Mouse (Mus musculus) lung, embryonic 14.5 days (tissue): ENCODE results near the gene Xrcc4. TPM values are rescaled to one million over a fixed set of nuclear protein-coding genes. Genes with fewer than 3 reads are reported as not detected.

ENCODE experiments used
- ATAC-seq: fragments of 200-750 bp; cut with Nextera tagmentation; 2 replicates; pipeline ENCODE4 v1.8.0; 2017; ENCODE audit warnings: mild to moderate bottlenecking, moderate TSS enrichment, moderate library complexity; ENCODE audit not compliant: insufficient read depth
- DNase-seq: peaks from one replicate; pipeline ENCODE4 v3.0.0-alpha.2; 2015
- H3K27ac ChIP-seq: fragments of 300-500 bp; sonication (generic); 2 replicates; pipeline ENCODE4 v1.5.1; 2014; ENCODE audit warnings: low read depth, mild to moderate bottlenecking, moderate library complexity
- H3K27me3 ChIP-seq: fragments of 300-500 bp; sonication (generic); 2 replicates; pipeline ENCODE4 v1.6.1; 2014; ENCODE audit warnings: low read length, control low read depth; ENCODE audit not compliant: insufficient read depth
- H3K36me3 ChIP-seq: fragments of 300-500 bp; sonication (generic); 2 replicates; pipeline ENCODE4 v1.6.1; 2014; ENCODE audit warnings: control low read depth; ENCODE audit not compliant: insufficient read depth
- H3K4me1 ChIP-seq: fragments of 300-500 bp; sonication (generic); 2 replicates; pipeline ENCODE4 v1.6.1; 2014; ENCODE audit warnings: antibody characterized with exemption, control low read depth; ENCODE audit not compliant: insufficient read depth
- H3K4me2 ChIP-seq: fragments of 300-500 bp; sonication (generic); 2 replicates; pipeline ENCODE4 v1.6.1; 2014; ENCODE audit warnings: mild to moderate bottlenecking
- H3K4me3 ChIP-seq: fragments of 300-500 bp; sonication (generic); 2 replicates; pipeline ENCODE4 v1.5.1; 2014; ENCODE audit warnings: low read depth, low read length
- H3K9ac ChIP-seq: fragments of 300-500 bp; sonication (generic); 2 replicates; pipeline ENCODE4 v1.6.1; 2014
- H3K9me3 ChIP-seq: fragments of 300-500 bp; sonication (generic); 2 replicates; pipeline ENCODE4 v1.6.1; 2016; ENCODE audit warnings: low read depth, low read length, control low read depth
- CTCF ChIP-seq: IDR thresholded peaks from 2 replicates; pipeline ENCODE4 v1.5.1; 2016; ENCODE audit warnings: antibody characterized with exemption, low read depth
- WGBS: fragments of 180-500 bp; shearing (Covaris S2); extraction: QIAGEN DNeasy Blood & Tissue Kit; methylation state at CpG from one replicate; pipeline ENCODE4 v1.1.7; 2014; 5-methylcytosine and 5-hydroxymethylcytosine counted together
- polyA plus RNA-seq: library from polyadenylated mRNA; unstranded; fragments of >200 nt; fragmentation: Nextera tagmentation; extraction: Ambion mirVana; gene quantifications from 2 replicates; pipeline ENCODE4 v1.2.1, GENCODE M21; 2014

The Xrcc4 gene
- polyA plus RNA-seq, 1 experiment from 2014 or later = 10.5 TPM

DNA sequence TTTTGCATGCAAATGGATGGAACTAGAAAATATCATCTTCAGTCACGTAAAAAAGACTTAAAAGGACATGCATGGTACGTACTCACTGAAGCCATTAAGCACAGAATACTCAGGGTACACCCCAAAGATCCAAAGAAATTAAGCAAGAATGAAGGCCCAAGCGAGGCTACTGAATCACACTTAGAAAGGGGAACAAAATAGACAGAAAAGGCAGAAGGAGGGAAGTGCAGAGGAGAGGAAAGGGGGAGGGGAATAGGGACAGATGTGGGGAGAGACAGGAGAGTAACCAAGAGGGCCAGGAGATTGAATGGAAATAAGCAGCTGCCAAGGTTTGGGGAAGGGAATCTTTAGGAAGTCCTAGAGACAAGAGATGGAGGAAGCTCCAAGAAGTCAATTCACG, 197.3 kb downstream of the Xrcc4 start:
- Histone ChIP-seq H3K4me2 (no peak overlapping the region), H3K27me3 (no peaks in the 10 kb centered on the region), H3K4me1 (no peaks in the 10 kb centered on the region), H3K9me3 (no peaks in the 10 kb centered on the region), H3K4me3 (no peak overlapping the region), H3K27ac (no peak overlapping the region), H3K9ac (no peak overlapping the region), H3K36me3 (no peaks in the 10 kb centered on the region)
- no peak for DNase-seq
- 86% methylated on average over 4 of the region's 4 CpGs for WGBS
- no peak for ATAC-seq
- no peak for TF ChIP-seq CTCF

DNA sequence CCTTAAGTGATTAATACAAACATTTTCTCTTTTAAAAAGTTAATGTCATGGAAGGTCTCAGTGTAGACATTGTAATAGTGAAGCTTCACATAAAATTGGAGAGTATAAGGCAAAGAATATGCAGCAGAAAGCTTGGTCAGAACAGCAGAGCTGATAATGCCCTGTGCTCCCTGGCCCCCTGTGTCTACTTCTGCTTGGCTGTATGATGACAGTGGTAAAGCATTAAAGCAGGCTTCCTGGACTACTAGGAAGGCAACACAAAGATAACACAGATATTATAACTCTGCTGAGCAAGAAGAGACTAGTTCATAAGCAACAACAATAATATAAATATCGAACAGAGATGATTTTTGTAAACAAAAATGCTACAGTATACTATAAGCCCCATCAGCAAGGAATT, 199.2 kb downstream of the Xrcc4 start:
- TF ChIP-seq CTCF = no peak
- no peak for ATAC-seq
- H3K4me1 ChIP-seq = no peaks in the 10 kb centered on the region
- no peak overlapping the region for H3K27ac ChIP-seq
- no peak overlapping the region for H3K9ac ChIP-seq
- no peak for DNase-seq
- WGBS = 85% methylated on average over 1 of the region's 1 CpGs
- no peaks in the 10 kb centered on the region for H3K9me3 ChIP-seq
- no peak overlapping the region for H3K4me3 ChIP-seq
- H3K36me3 ChIP-seq = no peaks in the 10 kb centered on the region
- H3K27me3 ChIP-seq = no peaks in the 10 kb centered on the region
- H3K4me2 ChIP-seq = no peak overlapping the region

DNA sequence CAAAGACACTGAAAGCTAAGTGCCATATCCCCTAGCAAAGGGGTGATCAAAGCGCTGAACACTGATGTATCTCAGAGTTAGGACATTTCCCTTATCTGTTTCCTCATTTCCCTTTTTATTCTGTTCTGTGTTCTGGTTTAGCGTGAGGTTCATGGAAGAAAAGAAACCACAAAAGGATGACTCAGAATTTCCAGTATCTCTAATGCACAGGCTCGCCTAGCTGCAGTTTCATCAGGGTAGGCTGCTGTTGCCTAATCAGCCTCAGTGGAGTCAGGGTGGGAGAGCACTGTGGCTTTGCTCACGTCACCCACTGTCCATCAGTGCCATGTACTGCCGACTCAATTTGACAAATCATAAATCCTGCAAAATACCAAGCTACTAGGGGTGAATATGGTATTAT, 200.3 kb downstream of the Xrcc4 start:
- Histone ChIP-seq H3K4me3 (no peak overlapping the region), H3K36me3 (no peaks in the 10 kb centered on the region), H3K27me3 (no peaks in the 10 kb centered on the region), H3K9ac (no peak overlapping the region), H3K4me2 (no peak overlapping the region), H3K4me1 (no peaks in the 10 kb centered on the region), H3K27ac (no peak overlapping the region), H3K9me3 (no peaks in the 10 kb centered on the region)
- no peak for ATAC-seq
- peak; percentile 17 for DNase-seq
- no peak for TF ChIP-seq CTCF
- 68% methylated on average over 5 of the region's 5 CpGs for WGBS

DNA sequence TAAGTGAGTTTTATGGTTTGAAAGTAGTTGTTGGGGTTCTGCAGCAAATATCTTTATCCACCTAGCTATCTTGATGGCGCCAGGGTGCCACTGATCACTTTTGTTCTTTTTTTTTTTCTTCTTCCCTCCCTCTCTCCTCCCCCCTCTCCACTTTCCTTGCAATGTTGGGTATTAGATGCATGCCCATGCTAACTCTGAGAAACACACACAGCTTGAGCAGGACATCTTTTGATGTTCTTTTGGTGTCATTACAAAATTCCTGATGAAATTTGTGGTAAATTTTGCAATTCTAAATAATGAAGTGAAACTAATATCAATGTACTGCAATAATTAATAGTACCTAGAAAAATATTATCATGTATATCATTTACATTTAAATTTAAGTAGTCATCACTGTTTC, 205.9 kb downstream of the Xrcc4 start:
- no peak for ATAC-seq
- no peak overlapping the region for H3K9ac ChIP-seq
- H3K27me3 ChIP-seq = no peaks in the 10 kb centered on the region
- H3K4me3 ChIP-seq = no peak overlapping the region
- WGBS = 79% methylated on average over 1 of the region's 1 CpGs
- H3K27ac ChIP-seq = no peak overlapping the region
- DNase-seq = no peak
- H3K36me3 ChIP-seq = no peaks in the 10 kb centered on the region
- H3K4me2 ChIP-seq = no peak overlapping the region
- no peaks in the 10 kb centered on the region for H3K9me3 ChIP-seq
- H3K4me1 ChIP-seq = no peaks in the 10 kb centered on the region
- no peak for TF ChIP-seq CTCF

DNA sequence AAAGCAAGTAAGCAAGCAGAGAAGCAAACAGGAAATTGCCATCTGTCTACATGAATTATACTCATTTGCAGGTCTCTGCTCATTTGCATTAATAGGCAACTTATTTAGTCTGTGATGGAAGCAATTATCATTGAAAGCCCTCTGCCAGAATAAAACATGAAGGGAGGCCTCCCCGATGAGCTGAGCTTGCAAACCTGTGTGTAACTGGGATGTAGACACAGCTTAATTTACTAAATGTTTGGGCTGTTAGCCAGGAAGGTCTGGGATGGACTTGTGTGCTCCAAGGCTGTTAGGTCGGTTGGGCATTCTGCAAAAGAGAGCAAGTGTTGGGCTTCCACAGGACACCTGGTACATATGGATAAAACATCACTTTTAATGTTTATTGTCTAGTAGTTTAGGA, 208.1 kb downstream of the Xrcc4 start:
- Histone ChIP-seq H3K36me3 (no peaks in the 10 kb centered on the region), H3K9ac (no peak overlapping the region), H3K9me3 (no peaks in the 10 kb centered on the region), H3K4me3 (no peak overlapping the region), H3K4me2 (no peak overlapping the region), H3K27me3 (no peaks in the 10 kb centered on the region), H3K4me1 (no peaks in the 10 kb centered on the region), H3K27ac (no peak overlapping the region)
- DNase-seq = peak; percentile 40
- no peak for ATAC-seq
- no peak for TF ChIP-seq CTCF
- 45% methylated on average over 2 of the region's 2 CpGs for whole genome bisulfite sequencing

DNA sequence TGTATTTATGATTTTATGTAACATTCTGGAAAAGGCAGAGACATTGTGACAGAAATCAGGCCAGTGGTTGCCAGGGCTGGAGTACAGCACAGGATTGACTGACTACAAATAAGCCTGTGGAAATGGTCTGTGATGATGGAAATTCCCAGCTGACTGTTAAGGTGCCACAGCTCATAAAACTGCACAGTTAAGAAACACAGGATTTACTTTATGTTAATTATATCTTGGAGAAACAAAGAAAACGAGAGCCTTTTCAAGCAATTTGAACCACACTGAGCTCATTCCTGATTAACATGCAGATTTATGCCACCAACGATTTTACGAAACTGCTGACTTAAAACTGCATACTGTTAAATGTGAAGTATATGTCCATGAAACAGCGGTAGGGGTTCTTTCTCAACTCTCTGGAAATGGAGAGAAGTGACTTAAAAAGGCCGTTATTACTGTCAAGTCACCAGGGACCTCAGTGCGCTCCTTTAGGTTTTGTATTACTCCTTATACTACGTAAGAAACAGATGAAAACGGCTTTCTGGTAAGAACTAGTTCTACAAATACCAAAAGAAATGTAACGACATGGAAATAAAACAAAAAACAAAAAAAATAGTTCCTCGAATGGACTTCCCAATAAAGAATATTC, 210.5 kb downstream of the Xrcc4 start:
- Histone ChIP-seq H3K36me3 (no peaks in the 10 kb centered on the region), H3K4me3 (no peak overlapping the region), H3K27me3 (no peaks in the 10 kb centered on the region), H3K27ac (no peak overlapping the region), H3K4me2 (no peak overlapping the region), H3K9ac (no peak overlapping the region), H3K4me1 (no peaks in the 10 kb centered on the region), H3K9me3 (no peaks in the 10 kb centered on the region)
- WGBS = 88% methylated on average over 10 of the region's 10 CpGs
- TF ChIP-seq CTCF = no peak
- DNase-seq (no peak), ATAC-seq (no peak)

DNA sequence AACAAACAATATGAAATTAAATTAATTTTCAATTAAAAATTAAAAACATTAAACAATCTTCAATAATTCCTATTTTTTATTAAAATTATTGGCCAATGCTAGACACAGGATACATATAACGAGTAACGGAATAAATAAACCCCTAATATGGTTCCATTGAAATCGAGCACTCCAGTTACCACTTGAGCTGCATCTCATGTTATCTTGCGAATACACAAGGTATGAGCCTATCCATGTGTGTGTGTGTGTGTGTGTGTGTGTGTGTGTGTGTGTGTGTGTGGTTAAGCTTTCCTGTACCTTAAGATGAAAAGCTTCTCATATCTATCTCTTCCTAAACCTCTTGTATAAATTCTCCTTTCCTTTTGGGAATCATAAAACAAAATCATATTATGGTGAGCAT, 213.9 kb downstream of the Xrcc4 start:
- no peak overlapping the region for H3K27ac ChIP-seq
- H3K4me2 ChIP-seq = no peak overlapping the region
- 86% methylated on average over 4 of the region's 4 CpGs for WGBS
- no peaks in the 10 kb centered on the region for H3K27me3 ChIP-seq
- H3K9me3 ChIP-seq = no peaks in the 10 kb centered on the region
- ATAC-seq (no peak), DNase-seq (no peak)
- no peak overlapping the region for H3K9ac ChIP-seq
- H3K4me1 ChIP-seq = no peaks in the 10 kb centered on the region
- no peaks in the 10 kb centered on the region for H3K36me3 ChIP-seq
- TF ChIP-seq CTCF = no peak
- H3K4me3 ChIP-seq = no peak overlapping the region

DNA sequence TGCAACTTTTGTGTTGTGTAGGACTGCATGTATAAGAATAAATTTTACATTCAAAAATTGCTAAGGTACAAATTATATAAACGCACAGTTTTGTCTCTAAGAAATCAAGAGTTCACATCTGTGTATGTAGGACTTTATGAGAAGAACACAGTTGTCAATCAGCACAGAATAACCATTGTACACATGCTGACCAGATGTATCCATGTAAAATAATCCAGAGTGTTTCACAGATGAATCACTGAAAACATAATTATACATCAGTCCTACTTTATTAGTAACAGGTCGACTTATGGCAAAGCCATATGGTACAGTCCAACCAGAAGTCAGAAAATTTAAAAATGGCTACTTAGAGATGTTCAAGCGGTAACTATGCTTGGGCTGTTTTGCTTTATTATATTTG, 216.7 kb downstream of the Xrcc4 start:
- no peak overlapping the region for H3K4me2 ChIP-seq
- ATAC-seq (no peak), DNase-seq (no peak)
- H3K36me3 ChIP-seq = no peaks in the 10 kb centered on the region
- no peaks in the 10 kb centered on the region for H3K9me3 ChIP-seq
- 80% methylated on average over 3 of the region's 3 CpGs for WGBS
- H3K4me3 ChIP-seq = no peak overlapping the region
- no peak for TF ChIP-seq CTCF
- H3K9ac ChIP-seq = no peak overlapping the region
- H3K4me1 ChIP-seq = no peaks in the 10 kb centered on the region
- no peaks in the 10 kb centered on the region for H3K27me3 ChIP-seq
- H3K27ac ChIP-seq = no peak overlapping the region
